ENCODE assay signal across 23 mouse cellular contexts in genomic region chr10:87866448-87866847, GRCm38 (mm10). TPM values are rescaled to one million over a fixed set of nuclear protein-coding genes. Genes with fewer than 3 reads are reported as not detected.
DNase-seq lines count a peak whose midpoint lies in the region; ATAC-seq and TF ChIP-seq lines count a peak whose summit lies in the region.
"Had no signal": no experiment of that assay in that cellular context is flagged by ENCODE, and none has a peak within 500 bp of the region (broad histone marks: within the 10 kb centered on the region; RNA-seq: fewer than 3 reads in every experiment).

No protein-coding gene starts in this region.

- no peak for TF ChIP-seq CTCF in lung, adult 2 months (IDR thresholded peaks at IDR 0.05; ENCODE audit: insufficient read depth, low read length)

- H3K36me3 ChIP-seq in kidney, embryonic 14.5 days (ENCODE audit: control insufficient read depth, insufficient read depth, low read length): no peaks in the 10 kb centered on the region
- H3K36me3 ChIP-seq in lung, embryonic 15.5 days: no peaks in the 10 kb centered on the region
- H3K36me3 ChIP-seq in embryonic facial prominence, embryonic 10.5 days (replicated peaks): peaks cover 15% of the 10 kb centered on the region; the same call in 1 of the 2 replicates
- H3K36me3 ChIP-seq in intestine, embryonic 15.5 days: no peaks in the 10 kb centered on the region
- H3K36me3 ChIP-seq: liver, embryonic 15.5 days; midbrain, embryonic 15.5 days; neural tube, embryonic 12.5 days had no signal

- H3K27ac ChIP-seq in kidney, embryonic 14.5 days (ENCODE audit: low read depth, low read length): no peak overlapping the region
- no peak overlapping the region for H3K27ac ChIP-seq in lung, embryonic 15.5 days
- peak overlapping the region; percentile 48 for H3K27ac ChIP-seq in embryonic facial prominence, embryonic 10.5 days (replicated peaks)
- no peak overlapping the region for H3K27ac ChIP-seq in intestine, embryonic 15.5 days
- H3K27ac ChIP-seq: heart, adult 2 months; heart, embryonic 13.5 days; hindbrain, postnatal 0 days; left cerebral cortex, adult 2 months; liver, embryonic 15.5 days; macrophage; midbrain, embryonic 15.5 days; neural tube, embryonic 12.5 days had no signal

- H3K4me2 ChIP-seq in kidney, embryonic 14.5 days (replicated peaks; ENCODE audit: low read depth, low read length): 0 out of 2 replicates have a peak overlapping the region, but pooled peaks have one; percentile 5
- H3K4me2 ChIP-seq in lung, embryonic 15.5 days: no peak overlapping the region
- H3K4me2 ChIP-seq in intestine, embryonic 15.5 days (replicated peaks): no peak overlapping the region
- H3K4me2 ChIP-seq: heart, embryonic 13.5 days; liver, embryonic 15.5 days; midbrain, embryonic 15.5 days; neural tube, embryonic 12.5 days had no signal

- H3K27me3 ChIP-seq in kidney, embryonic 14.5 days (ENCODE audit: control insufficient read depth, insufficient read depth, low read length): no peaks in the 10 kb centered on the region; the same call in none of the 2 replicates
- H3K27me3 ChIP-seq in lung, embryonic 15.5 days: peaks cover 14% of the 10 kb centered on the region; the same call in 1 of the 2 replicates
- H3K27me3 ChIP-seq in embryonic facial prominence, embryonic 10.5 days (replicated peaks; ENCODE audit: low read depth, poor library complexity, severe bottlenecking): no peaks in the 10 kb centered on the region
- no peaks in the 10 kb centered on the region for H3K27me3 ChIP-seq in intestine, embryonic 15.5 days (replicated peaks)
- H3K27me3 ChIP-seq: heart, embryonic 13.5 days; liver, embryonic 15.5 days; neural tube, embryonic 12.5 days had no signal

- no peak for TF ChIP-seq POLR2A in lung, adult 2 months (IDR thresholded peaks at IDR 0.05; ENCODE audit: borderline replicate concordance, extremely low read depth, low read depth, low read length)

- WGBS in kidney, embryonic 14.5 days: 12% methylated on average over 8 of the region's 8 CpGs
- 18% methylated on average over 8 of the region's 8 CpGs for WGBS in lung, embryonic 15.5 days
- 48% methylated on average over 8 of the region's 8 CpGs for WGBS in lung, adult 2 months
- 69% methylated on average over 8 of the region's 8 CpGs for WGBS in embryonic facial prominence, embryonic 10.5 days
- WGBS in intestine, embryonic 15.5 days: 32% methylated on average over 8 of the region's 8 CpGs

- no peak overlapping the region for H3K4me3 ChIP-seq in kidney, embryonic 14.5 days (ENCODE audit: low read length)
- H3K4me3 ChIP-seq in lung, embryonic 15.5 days: no peak overlapping the region
- H3K4me3 ChIP-seq in lung, adult 2 months (replicated peaks; ENCODE audit: extremely low read depth, low read depth, low read length): no peak overlapping the region
- no peak overlapping the region for H3K4me3 ChIP-seq in embryonic facial prominence, embryonic 10.5 days
- H3K4me3 ChIP-seq in intestine, embryonic 15.5 days (replicated peaks): no peak overlapping the region
- H3K4me3 ChIP-seq: heart, adult 2 months; heart, embryonic 13.5 days; left cerebral cortex, adult 2 months; liver, embryonic 15.5 days; midbrain, embryonic 15.5 days; neural tube, embryonic 12.5 days had no signal

- no peak for DNase-seq in kidney, adult 18-20 months
- no peak for DNase-seq in lung, adult 2 months
- DNase-seq in embryonic facial prominence, embryonic 10.5 days (ENCODE audit: low spot score): no peak
- DNase-seq: cerebellum, adult 8-10 months; forebrain, postnatal 0 days; gastrocnemius, postnatal 25 days; heart, adult 2 months; heart, postnatal 14 days; kidney, adult 8-10 months; right cerebral cortex, postnatal 4 days; thymus, adult 18-20 months; thymus, postnatal 4 days had no signal

- peaks cover 1% of the 10 kb centered on the region; the same call in 1 of the 2 replicates for H3K9me3 ChIP-seq in kidney, embryonic 14.5 days (ENCODE audit: control insufficient read depth, low read length)
- no peaks in the 10 kb centered on the region for H3K9me3 ChIP-seq in lung, embryonic 15.5 days
- no peaks in the 10 kb centered on the region for H3K9me3 ChIP-seq in embryonic facial prominence, embryonic 10.5 days
- H3K9me3 ChIP-seq in intestine, embryonic 15.5 days: no peaks in the 10 kb centered on the region
- H3K9me3 ChIP-seq: liver, embryonic 15.5 days; midbrain, embryonic 15.5 days; neural tube, embryonic 12.5 days had no signal

- ATAC-seq in kidney, embryonic 14.5 days (ENCODE audit: low FRiP score, low TSS enrichment): peak; percentile 38; the same call in 1 of the 2 replicates
- ATAC-seq in lung, embryonic 15.5 days (ENCODE audit: borderline replicate concordance, extremely low read depth, low FRiP score, low TSS enrichment): peak; percentile 55; the same call in 1 of the 2 replicates
- 0 out of 2 replicates have a peak, but pooled peaks have one; percentile 47 for ATAC-seq in intestine, embryonic 15.5 days
- ATAC-seq in activated CD4-positive, CD25-positive, alpha-beta regulatory T cell, adult 4 months: no peak
- ATAC-seq: forebrain, postnatal 0 days; hindbrain, postnatal 0 days; midbrain, embryonic 15.5 days had no signal

- peaks cover 20% of the 10 kb centered on the region for H3K4me1 ChIP-seq in kidney, embryonic 14.5 days (ENCODE audit: control insufficient read depth, insufficient read depth, low read length)
- H3K4me1 ChIP-seq in lung, embryonic 15.5 days: peaks cover 22% of the 10 kb centered on the region
- no peaks in the 10 kb centered on the region for H3K4me1 ChIP-seq in lung, adult 2 months (ENCODE audit: control insufficient read depth, insufficient read depth, low read length)
- peaks cover 74% of the 10 kb centered on the region for H3K4me1 ChIP-seq in embryonic facial prominence, embryonic 10.5 days
- H3K4me1 ChIP-seq in intestine, embryonic 15.5 days (replicated peaks): no peaks in the 10 kb centered on the region
- H3K4me1 ChIP-seq: liver, embryonic 15.5 days; midbrain, embryonic 15.5 days; neural tube, embryonic 12.5 days had no signal

- no peak overlapping the region for H3K9ac ChIP-seq in kidney, embryonic 14.5 days (ENCODE audit: low read depth, low read length)
- H3K9ac ChIP-seq in lung, embryonic 15.5 days: no peak overlapping the region
- no peak overlapping the region for H3K9ac ChIP-seq in intestine, embryonic 15.5 days
- H3K9ac ChIP-seq: forebrain, postnatal 0 days; heart, embryonic 13.5 days; liver, embryonic 15.5 days; midbrain, embryonic 15.5 days; neural tube, embryonic 12.5 days had no signal

RNA-seq across cellular contexts. Expression of gene Igf1, which starts 8.4 kb away (rescaled TPM):
- 24.5 and 28.2 TPM in 2 replicates for polyA plus RNA-seq in kidney, embryonic 14.5 days (2014; fragmentation: Nextera tagmentation; extraction: Ambion mirVana)
- polyA plus RNA-seq in lung, embryonic 15.5 days (2015; fragmentation: Nextera tagmentation; extraction: Ambion mirVana): 74.5 and 77.1 TPM in 2 replicates
- 23.6 and 25.7 TPM in 2 replicates for polyA plus RNA-seq in lung, adult 2 months (2012; rRNA removed)
- 38.0 and 48.9 TPM in 2 replicates for polyA plus RNA-seq in embryonic facial prominence, embryonic 10.5 days (2016; fragmentation: Nextera tagmentation; extraction: Ambion mirVana)
- 43.4 and 52.5 TPM in 2 replicates for polyA plus RNA-seq in intestine, embryonic 15.5 days (2015; fragmentation: Nextera tagmentation; extraction: Ambion mirVana)
- under 1 TPM; 0.12 to 0.18 TPM for polyA plus RNA-seq in activated CD4-positive, CD25-positive, alpha-beta regulatory T cell, adult 4 months (2017; shearing (Covaris generic))

Comparison
In these comparisons a context has a peak if more than half of its experiments do, and no peak if none do; other contexts are left out.
1. RNA of gene Igf1, which starts 8.4 kb away (polyA plus RNA-seq): 74.5 to 77.1 TPM in lung, embryonic 15.5 days, 38.0 to 48.9 TPM in embryonic facial prominence, embryonic 10.5 days, 43.4 to 52.5 TPM in intestine, embryonic 15.5 days, 24.5 to 28.2 TPM in kidney, embryonic 14.5 days and 23.6 to 25.7 TPM in lung, adult 2 months; 0.12 to 0.18 TPM in activated CD4-positive, CD25-positive, alpha-beta regulatory T cell, adult 4 months; every median in the first group is over 10 times any median in the second.